Mouse (Mus musculus) spleen, embryonic (tissue): Measurements from ENCODE around the gene Abca2.

Experiments
- CTCF ChIA-PET: fragments of 350-600 bp; sonication (Branson Sonifier 250); formaldehyde crosslinking; loops from one replicate; lab custom pipeline; 2022; lab: Charles Lee

Abca2 gene

GRCm38 (mm10) chr2:25484901-25485647, 56.6 kb downstream of the Abca2 start:
- CTCF ChIA-PET: interaction anchor here (0.7 kb wide), 1 partner anchor 66 kb away, joined by 3 read pairs; no protein-coding TSS in a partner anchor

GRCm38 (mm10) chr2:25487965-25488670, 59.6 kb downstream of the Abca2 start:
- CTCF ChIA-PET: no interaction called here

GRCm38 (mm10) chr2:25488671-25489068, 60.2 kb downstream of the Abca2 start:
- CTCF ChIA-PET: no interaction called here

- CTCF ChIA-PET: no interaction called here
Measured at GRCm38 (mm10) chr2:25492988-25493387, 64.5 kb downstream of the Abca2 start.

GRCm38 (mm10) chr2:25493476-25493961, 65.0 kb downstream of the Abca2 start, which contains the start of gene Lcn12:
TSS of gene Lcn12 (minus strand) at chr2:25493911.
- CTCF ChIA-PET: interaction anchor here (0.5 kb wide), 1 partner anchor 671 kb away, joined by 4 read pairs; no protein-coding TSS in a partner anchor

- CTCF ChIA-PET: no interaction called here
Measured at GRCm38 (mm10) chr2:25496462-25496861, 68.0 kb downstream of the Abca2 start.
